Mouse (Mus musculus) ES-E14 (cell line): ENCODE data around the gene Fzd10.

Experiments used
- CHD2 ChIP-seq: IDR thresholded peaks from 2 replicates; pipeline ENCODE4 v1.6.1; 2014; ENCODE audit warnings: mild to moderate bottlenecking, low read depth, low read length, inconsistent platforms
- HCFC1 ChIP-seq: IDR thresholded peaks from 2 replicates; pipeline ENCODE4 v1.6.1; 2012; ENCODE audit warnings: low read length, inconsistent platforms, borderline replicate concordance; ENCODE audit not compliant: insufficient read depth
- MAFK ChIP-seq: IDR thresholded peaks from 2 replicates; pipeline ENCODE4 v1.6.1; 2014; ENCODE audit warnings: mild to moderate bottlenecking, low read depth, low read length, inconsistent platforms; ENCODE audit not compliant: insufficient read depth
- ZC3H11A ChIP-seq: IDR thresholded peaks from 2 replicates; pipeline ENCODE4 v1.6.1; 2012; ENCODE audit warnings: low read depth, mild to moderate bottlenecking, inconsistent platforms, low read length, borderline replicate concordance
- ZNF384 ChIP-seq: IDR thresholded peaks from 2 replicates; pipeline ENCODE4 v1.6.1; 2012; ENCODE audit warnings: low read depth, low read length, inconsistent platforms

- TF ChIP-seq MAFK, result no peak
- TF ChIP-seq CHD2, result no peak
- no peak for TF ChIP-seq ZC3H11A
- TF ChIP-seq HCFC1, result no peak
- no peak for TF ChIP-seq ZNF384
Observed at GRCm38 (mm10) chr5:128570091-128570490, 30.6 kb upstream of the Fzd10 start.
